Mouse (Mus musculus) naive thymus-derived CD4-positive, alpha-beta T cell, adult 2 months (primary cell): ENCODE measurements around the gene Enpp4.

ENCODE experiments used
- DNase-seq: peaks from one replicate; pipeline ENCODE4 v3.0.0-alpha.2; 2011; ENCODE audit warnings: low read depth

Gene Enpp4

GRCm38 (mm10) chr17:44105287-44106138 is at the start of gene Enpp4:
Gene Enpp4 (minus strand): TSS chr17:44105809.
- peak; percentile 93 for DNase-seq

- no peak for DNase-seq
Observed at GRCm38 (mm10) chr17:44155204-44155603, 49.6 kb upstream of the Enpp4 start.

- DNase-seq: no peak
Observed at GRCm38 (mm10) chr17:44153871-44154270, 48.3 kb upstream of the Enpp4 start.

DNA sequence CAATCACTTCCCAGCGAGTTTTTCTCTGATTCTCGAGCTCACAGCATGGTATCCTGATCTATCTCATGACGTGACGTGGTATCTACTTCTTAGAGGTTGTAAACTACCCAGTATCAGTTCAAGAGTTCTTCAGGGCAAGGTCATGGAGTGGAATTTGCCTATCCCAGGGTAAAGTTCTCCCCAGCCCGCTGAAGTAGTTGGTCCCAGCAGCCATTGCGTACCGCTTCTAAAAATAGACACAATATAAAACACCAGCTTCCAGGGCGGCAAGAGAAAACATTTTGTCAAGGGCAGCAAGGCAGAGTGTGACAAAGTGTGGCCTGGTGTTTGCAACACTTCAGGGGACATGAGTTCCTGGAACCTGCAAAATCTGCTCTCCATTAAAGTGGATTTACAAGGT is 46.3 kb upstream of the Enpp4 start:
- no peak for DNase-seq

DNA sequence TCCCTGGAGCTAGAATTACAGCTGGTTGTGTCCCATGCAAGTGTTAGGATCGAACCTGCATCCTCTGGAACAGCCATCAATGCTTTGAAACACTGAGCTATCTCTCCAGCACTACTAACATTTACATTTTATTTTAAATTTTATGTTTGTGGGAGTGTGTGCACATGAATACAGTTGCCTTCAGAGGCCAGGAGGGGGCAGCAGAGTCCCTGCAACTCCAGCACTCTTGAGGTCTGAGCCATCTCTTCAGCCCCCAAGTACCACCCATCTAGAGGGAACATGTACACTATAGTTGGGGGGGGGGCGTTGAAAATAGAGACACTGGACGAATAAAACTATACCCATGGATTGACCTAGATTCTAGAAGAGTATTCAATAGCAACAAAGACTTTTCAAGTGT is 45.5 kb upstream of the Enpp4 start:
- peak; percentile 36 for DNase-seq

- DNase-seq: no peak
Observed at GRCm38 (mm10) chr17:44148109-44148846, 42.7 kb upstream of the Enpp4 start.

DNA sequence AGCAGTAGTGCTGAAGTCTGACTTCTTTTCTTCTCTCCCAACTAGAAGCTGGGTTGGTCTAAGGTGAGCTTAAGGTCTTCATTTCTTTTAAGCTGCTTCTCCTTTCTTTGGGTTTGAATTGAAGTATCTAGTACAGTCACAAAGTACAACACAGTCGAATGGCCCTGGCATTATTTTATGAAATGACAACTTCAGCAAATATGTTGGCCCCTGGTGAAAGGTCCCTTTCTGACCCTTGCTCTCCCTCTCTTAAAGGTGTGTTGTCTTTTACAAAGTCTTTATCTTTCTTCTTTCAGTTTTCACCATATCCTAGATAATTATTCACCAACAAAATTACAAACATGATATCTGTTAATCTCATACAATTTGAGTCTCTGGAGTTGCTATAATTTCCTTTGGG is 40.2 kb upstream of the Enpp4 start:
- no peak for DNase-seq

DNA sequence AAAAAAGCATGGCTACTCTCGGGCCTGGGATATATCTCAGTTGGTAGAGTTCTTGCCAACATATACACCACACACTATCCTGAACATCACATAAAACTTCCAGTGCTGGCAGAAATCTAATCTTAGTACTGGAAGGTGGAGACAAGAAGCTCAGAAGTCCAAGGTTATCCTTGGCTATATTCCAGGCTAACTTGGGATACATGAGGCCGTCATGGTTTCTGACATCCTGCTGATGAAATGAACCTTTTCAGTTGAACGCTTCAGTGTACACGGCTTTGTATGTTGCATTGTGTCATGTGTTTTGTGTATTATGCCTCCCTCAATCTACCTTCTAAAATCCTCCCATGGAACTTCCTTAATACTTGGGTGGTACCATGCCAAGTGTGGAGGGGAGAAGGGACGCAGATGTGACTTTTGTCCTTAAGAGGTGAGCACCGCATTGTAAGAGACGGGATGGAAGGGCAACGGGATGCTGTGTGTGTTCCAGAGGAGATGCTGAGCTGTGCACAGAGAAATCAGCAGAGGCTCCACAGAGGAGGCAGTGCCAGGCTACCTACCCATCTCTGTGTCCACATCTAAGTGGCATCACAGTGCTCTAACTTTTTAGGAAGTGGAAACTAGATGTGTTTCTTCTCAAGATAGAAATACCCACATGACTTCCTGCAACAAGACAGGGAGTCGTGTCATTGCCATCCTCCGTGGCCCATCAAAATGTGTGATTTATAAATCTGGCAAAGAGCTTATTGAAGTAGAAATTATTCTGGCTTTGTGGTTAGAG is 31.4 kb upstream of the Enpp4 start:
- no peak for DNase-seq

GRCm38 (mm10) chr17:44136018-44136417 is 30.4 kb upstream of the Enpp4 start:
- no peak for DNase-seq

DNA sequence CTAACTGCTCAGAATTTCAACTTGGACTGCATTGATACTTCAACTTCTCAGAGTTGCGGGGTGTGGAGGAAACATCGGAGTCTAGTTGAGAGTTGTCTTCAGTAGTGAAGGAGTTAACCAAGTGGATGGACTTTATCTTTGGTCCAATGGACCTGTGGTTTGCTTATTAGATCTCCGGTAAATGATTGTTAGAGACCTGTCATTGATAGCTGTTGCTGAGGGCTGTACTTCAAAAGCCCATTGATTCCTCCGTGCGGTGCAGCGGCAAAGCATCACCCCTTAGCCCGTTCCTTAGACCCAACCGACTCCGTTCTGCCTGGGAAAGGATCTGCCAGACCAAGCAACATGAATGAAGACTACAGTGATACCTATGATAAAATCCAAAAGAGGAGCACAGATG is 28.9 kb upstream of the Enpp4 start:
- no peak for DNase-seq

GRCm38 (mm10) chr17:44134106-44134505 is 28.5 kb upstream of the Enpp4 start:
- no peak for DNase-seq

- DNase-seq: peak; percentile 87
Observed at GRCm38 (mm10) chr17:44130429-44130828, 24.8 kb upstream of the Enpp4 start.

GRCm38 (mm10) chr17:44129092-44129750 is 23.6 kb upstream of the Enpp4 start:
- DNase-seq: no peak

DNA sequence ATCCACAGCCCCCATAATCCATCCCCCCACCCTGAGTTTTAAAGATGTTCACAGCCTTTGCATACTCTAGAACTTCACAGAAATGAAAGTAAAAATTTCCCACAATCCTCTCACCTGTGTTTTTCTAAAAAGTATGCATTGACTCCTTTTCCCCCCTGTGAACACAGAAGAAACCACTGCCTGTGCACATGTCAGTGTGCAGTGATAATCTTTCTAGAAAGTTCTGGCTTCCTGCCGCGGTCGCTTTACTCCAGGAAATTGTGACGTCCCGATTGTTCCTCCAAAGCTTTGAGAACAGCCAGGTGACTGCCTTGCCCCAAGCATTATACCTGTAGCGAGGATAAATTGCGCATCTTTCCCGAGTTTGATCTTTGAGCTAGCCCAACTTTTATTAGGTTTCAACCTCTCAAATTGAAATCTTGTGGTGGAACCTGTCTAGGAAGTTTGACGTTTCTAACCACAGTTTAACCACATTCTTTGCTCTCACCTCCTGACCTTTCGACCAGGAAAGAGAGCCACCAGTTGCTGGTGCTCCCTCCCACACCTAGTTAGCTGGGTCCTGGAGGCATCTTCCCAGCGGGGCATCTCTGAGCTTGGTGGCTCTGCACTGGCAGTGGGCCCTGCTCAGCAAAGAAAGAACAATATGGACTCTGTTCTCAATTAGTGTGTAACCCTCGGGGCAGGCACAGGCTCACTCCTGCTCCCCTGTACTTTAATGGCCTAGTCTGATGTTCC is 15.9 kb upstream of the Enpp4 start:
- DNase-seq: peak; percentile 67

GRCm38 (mm10) chr17:44118231-44118630 is 12.6 kb upstream of the Enpp4 start:
- no peak for DNase-seq

DNA sequence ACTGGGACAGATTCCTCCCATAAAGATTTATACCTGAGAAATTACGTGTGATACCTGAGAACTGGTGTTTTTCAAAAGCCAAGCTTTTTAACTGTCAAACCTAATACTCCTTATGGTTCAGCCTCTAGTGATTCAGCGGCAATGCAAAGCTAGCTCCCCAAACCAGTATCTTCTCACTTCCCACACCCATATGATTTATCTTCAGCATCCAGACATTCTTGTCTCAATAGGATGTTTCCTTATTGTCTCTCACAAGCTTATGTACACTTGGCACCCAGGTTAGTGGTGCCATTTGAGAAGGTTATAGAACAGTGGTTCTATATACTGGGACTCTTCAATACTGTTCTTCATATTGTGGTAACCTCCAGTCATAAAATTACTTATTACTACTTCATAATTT is 12.1 kb upstream of the Enpp4 start:
- DNase-seq: no peak

GRCm38 (mm10) chr17:44116584-44116983 is 11.0 kb upstream of the Enpp4 start:
- no peak for DNase-seq

- DNase-seq: no peak
Observed at GRCm38 (mm10) chr17:44108331-44108730, 2.7 kb upstream of the Enpp4 start.

GRCm38 (mm10) chr17:44101961-44102360 is 3.6 kb downstream of the Enpp4 start:
- DNase-seq: no peak

DNA sequence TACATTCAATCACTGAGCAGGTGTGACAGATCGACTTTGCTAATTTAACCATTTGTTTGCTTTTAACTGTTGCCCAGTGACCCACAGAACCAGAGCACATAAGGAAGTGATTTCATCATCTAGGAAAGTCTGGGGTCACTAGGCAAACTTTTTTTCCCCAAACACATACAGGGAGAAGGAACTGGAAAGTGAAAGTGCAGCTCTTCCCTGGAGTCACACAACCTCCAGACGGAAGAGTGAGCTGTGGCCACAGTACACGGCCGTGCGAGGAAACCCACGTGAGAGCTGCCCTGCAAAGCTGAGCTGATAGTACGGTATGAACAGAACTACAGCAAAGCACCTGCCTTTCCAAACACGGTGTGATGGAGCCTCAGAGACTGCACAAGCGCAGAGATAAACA is 4.7 kb downstream of the Enpp4 start:
- DNase-seq: no peak

DNA sequence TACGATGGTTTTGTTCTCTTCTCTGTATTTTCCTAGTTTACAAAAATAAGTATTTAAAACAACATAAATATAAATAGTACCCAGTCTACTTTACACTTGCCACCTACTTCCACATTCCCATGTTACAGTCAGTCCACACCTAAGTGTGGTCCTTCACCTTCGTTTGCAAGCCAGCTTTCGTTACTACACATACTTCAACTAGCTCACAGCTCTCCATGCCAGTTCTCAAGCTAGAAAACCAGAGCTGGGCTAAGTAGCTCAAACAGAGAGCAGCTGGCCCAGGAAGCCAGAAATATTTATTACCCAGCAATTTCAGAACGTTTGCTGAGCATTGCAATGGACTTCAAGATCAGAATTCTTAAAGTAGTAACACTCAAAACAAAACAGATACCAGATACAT is 5.1 kb downstream of the Enpp4 start:
- no peak for DNase-seq
